Mouse (Mus musculus) thymus, adult 18-20 months (tissue): Measurements from ENCODE around the gene Meox2.
"Not testable (repeated sequence)": the region's sequence is repeated elsewhere in the genome, so short reads cannot be mapped to it uniquely, and the experiment has no call there.

Experiments
- DNase-seq, 2 experiments: peaks; one replicate each; pipeline ENCODE4 v3.0.0; 2022; ENCODE audit warnings: mixed read lengths in 2 of 2

Gene Meox2

DNA sequence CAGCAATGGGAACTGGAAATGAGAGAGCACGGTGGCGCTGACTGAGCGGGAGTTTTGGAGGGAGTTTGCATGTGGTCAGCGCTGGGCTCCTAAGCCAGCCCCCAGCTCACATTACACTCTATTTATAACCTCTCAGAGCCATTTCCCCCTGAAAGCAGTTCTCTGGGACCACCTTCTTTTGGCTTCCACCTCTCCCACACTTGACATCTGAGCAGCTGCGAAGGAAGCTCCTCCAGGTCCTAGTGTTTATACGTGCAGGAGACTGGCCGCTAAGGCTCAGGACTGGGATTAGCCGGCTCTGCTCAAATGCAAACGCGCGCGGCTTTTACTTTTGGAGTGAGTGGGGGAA lies at the start of gene Meox2:
Meox2 (plus strand) TSS at position 151 of the 349 bp plus-strand sequence.
- DNase-seq: no peak

DNA sequence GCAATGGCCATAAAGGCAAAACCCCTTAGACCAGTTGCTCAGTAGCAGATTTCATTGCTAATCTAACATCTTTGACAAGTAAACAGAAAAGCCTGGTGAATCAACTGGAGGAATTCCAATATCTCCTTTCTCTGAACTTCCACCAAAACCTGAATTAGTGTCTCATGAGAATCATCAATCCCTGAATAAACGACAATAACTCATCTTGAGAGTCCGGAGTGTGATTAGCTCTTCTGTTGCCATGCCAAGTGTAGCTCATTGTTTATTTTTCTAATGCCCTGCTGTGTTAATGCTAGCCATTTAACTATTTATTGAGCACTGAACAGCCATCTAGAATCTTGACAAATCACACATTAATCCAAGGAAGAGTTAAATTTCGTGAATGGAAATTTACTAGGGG lies 35.7 kb upstream of the Meox2 start:
- no peak for DNase-seq

- DNase-seq: no peak
Observed at GRCm38 (mm10) chr12:37077308-37077707, 31.0 kb upstream of the Meox2 start.

GRCm38 (mm10) chr12:37080005-37080404 lies 28.3 kb upstream of the Meox2 start:
- DNase-seq: not testable (repeated sequence)

DNA sequence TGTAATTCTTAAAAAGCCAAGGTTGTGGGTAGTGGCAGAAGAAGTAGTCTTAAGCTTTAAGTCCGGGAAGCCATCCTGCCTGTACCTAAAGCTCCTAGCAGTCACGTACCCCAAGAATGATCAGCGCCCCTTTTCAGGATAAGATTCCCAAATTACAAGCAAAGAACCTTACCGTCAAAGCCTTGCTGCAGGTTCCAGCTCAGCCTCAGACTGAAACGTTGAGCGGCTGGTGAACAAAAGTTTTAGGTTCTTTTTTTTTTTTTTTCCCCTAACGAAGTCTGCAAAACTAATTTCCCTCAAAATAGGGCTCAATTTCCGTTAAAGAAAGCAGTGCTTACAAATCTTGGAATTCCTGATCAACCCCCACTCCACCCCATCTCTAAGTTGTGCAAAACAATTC lies 1.8 kb upstream of the Meox2 start:
- no peak for DNase-seq

DNA sequence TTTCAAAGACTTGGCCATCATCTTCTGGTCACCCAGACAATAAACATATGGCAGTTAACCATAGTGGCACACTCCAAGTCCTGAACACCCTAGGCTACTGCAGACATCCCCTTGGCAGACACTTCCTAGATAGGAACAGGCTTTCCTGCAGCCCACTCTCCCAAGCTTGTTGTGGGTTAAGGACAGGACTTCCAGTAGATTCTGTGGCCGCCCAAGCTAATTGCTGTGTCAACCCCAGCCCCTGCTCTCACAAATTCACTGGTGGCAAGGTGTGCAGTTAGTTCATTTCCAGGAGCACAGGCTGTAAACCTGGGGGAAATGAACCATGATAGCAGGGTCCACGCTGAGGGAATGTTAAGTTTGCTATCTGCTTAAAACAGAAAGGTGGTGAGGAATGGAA lies 1.2 kb upstream of the Meox2 start:
- DNase-seq: no peak

DNA sequence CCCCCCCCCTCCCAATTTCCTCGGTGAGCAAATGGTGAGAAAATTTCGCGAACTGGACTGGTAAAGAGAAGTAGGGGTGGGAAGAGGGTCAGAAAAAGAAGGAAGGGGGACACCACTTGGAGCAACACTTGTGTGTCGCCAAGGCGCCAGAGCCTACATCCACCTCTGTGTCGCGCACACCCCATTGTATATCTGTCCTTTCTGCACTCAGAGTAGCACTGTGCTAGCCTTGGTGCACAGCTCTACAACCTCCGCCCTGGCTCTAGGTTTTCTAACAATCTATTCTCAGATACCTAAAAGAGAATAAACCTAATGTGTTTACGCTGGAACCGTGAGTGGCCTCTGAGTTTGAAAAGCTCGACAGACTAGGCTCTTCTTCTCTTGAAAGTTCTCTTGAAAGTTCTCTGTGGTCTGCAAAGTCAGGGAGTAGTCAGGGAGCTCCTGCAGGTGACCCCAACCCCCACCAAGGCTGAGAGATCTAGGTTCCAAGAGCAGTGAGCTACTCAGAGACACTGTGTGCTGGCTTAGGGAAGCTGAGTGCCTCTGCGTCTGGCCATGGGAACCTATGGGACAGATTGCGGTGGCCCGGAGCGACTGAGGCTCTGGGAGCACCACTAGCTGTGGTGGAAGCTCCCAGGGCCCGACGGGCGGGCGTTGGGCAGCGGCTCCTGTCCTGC lies 489 bp upstream of the Meox2 start:
- no peak for DNase-seq

GRCm38 (mm10) chr12:37108819-37109473 lies 606 bp downstream of the Meox2 start:
- DNase-seq: no peak

GRCm38 (mm10) chr12:37109474-37110012 lies 1.2 kb downstream of the Meox2 start:
- no peak for DNase-seq

DNA sequence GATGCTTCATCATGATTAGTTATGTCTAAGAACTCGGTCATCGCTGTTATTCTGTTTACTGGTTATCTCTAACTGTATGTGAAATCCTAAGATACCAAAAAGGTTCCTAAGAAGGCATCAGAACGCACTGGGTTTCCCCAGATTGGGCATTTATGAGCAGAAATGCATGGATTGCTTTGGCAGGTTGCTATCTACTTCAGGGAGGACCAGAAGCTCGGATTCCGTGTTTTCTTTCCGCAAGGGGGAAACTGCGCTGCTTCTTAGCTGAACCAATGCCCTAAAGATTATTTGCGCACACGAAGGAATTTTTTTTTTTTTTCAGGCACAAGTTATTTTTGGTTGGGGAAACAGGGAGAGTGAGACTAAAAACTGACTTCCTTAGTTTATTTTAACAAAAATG lies 2.6 kb downstream of the Meox2 start:
- DNase-seq: no peak

DNA sequence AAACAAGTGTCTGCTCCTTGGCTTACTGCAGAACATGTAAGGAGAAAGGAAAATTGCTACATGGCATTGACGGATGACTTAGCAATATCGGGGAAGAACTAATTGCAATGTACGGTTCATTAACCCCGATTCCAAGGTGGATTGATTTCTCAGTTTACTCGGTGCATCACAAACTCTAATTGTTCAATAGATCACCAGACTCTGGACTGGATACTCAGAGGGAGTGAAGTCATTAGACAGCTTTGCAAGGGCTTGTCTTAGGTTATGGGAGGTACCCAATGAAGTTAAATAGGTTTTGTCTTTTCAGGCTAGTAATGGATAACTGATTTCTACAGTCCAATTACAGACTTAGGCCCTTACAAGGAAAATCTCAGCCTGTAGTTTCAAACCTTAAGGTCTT lies 10.9 kb downstream of the Meox2 start:
- no peak for DNase-seq

DNA sequence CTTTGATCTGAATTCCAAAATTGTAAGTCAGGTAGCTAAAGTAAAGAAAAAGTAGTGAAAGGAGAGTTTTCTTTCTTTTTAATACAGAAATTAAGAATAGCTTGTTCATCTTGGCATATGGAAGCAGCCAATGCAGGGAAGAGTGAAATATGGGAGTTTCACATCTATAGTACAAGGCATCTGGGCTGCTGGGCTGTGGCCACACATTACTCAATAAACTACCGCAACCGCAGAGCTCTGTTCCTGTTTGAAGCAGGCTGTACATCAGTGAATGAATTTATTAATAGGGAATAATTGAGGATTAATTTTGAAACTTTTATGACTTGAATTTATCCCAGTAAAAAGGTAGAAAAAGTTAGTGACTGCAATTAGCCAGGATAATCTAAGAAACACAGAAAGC lies 15.4 kb downstream of the Meox2 start:
- DNase-seq: no peak

DNA sequence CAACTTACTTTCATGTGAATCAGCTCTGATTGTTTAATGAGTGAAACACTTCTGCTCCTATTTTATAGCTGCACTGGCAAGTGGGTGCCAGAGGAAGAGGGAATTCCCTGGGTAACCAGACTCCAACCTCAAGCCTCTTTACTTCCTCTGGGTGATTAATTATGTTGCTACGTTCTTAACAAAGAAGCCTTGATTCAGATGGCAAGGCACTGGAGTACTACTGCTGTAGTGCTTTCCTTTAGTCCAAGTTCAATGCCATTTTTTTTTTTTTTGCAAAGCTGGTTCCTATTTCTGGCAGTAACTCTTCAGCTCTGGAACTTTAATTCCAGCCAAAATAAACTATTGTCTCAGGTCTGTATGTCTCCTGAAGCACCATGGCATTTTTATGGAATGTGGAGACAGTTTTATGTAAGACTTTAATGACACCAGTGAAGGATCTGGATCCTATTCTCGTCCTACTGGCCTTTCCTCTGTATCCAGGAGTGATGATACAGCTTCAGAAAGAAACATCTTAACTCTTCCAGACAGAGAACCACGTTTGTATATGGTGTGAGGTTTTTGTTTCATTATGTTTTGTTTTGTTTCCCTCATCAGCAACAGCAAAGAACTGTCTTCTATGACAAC lies 33.9 kb downstream of the Meox2 start:
- DNase-seq: no peak

GRCm38 (mm10) chr12:37143879-37144278 lies 35.5 kb downstream of the Meox2 start:
- DNase-seq: no peak

DNA sequence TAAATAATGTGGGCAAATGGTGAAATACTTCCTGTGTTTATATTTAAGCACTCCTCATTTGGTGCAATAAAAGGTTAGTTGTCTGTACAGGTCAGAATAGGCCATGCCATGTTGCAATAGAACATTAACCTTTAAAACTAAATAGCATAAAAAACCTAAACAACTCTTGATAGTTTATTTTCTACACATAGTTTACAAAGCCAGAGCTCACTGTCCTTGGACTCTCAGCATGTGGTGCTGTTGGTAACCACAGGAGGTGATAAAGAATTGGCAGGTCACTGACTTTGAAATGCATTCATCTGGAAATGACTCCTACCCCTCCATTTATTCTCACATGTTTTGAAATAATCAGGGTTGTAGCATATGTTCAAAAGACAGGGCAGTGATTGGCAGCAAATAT lies 59.4 kb downstream of the Meox2 start:
- DNase-seq: no peak

- no peak for DNase-seq
Observed at GRCm38 (mm10) chr12:37173324-37173723, 65.0 kb downstream of the Meox2 start.

GRCm38 (mm10) chr12:37183689-37184088 lies 75.3 kb downstream of the Meox2 start:
- DNase-seq: peak in 1 of 2 experiments; percentile 2

- DNase-seq: no peak
Observed at GRCm38 (mm10) chr12:37188940-37189488, 80.7 kb downstream of the Meox2 start.
